Mouse (Mus musculus) bone marrow, adult 2 months (tissue): ENCODE measurements at regions not wholly inside any gene's neighbourhood (a gene's known extent, or its start where the extent isn't known, plus 50 kb on each side); places are given as distances from the start of the nearest gene placed in this dataset.

Experiments
- CTCF ChIP-seq: fragments of 200-500 bp; IDR thresholded peaks from 2 replicates; pipeline ENCODE4 v1.5.1; 2011; ENCODE audit warnings: low read length, control low read depth; ENCODE audit not compliant: control insufficient read depth, insufficient read depth
- POLR2A ChIP-seq: fragments of 200-500 bp; IDR thresholded peaks from 2 replicates; pipeline ENCODE4 v1.6.1; 2011; ENCODE audit warnings: low read depth, mild to moderate bottlenecking, control low read depth, low read length, borderline replicate concordance; ENCODE audit not compliant: control insufficient read depth

DNA sequence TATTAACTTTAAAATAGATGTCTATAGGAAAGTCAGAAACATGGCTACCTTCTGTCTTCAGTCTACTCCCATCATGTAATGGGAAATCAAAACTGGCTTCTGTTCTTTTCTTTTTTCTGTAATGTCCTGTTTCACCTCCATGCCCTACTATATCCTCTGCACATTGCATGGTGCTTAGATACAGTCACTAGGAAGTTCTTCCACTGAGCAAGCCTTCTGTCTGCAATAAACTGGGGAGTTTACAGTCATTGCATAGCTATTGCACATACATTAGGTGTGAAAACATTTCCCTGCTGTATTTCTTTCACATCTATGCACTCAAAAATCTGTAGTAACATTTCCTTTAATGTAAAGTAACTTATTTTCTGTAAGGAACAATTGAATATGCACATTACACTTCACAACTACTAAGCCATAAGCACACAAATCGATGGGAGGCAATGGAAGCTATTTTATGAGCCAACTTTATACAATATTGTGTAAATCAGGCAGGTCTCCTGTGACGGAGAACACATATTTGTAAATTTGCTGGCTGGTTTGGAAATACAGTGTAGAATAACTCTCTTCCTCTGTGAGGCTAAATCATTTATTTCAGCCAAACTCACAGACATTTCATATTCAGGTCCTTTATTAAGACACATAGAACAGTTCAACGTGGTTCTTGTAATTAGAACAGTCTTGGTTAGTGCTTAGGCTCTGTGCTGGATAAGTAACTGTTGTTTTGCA lies 60.6 kb upstream of the Inhba start:
- TF ChIP-seq CTCF (no peak), POLR2A (no peak)
